Comparison of ENCODE assay signal across 9 mouse cellular contexts in the genomic region with DNA sequence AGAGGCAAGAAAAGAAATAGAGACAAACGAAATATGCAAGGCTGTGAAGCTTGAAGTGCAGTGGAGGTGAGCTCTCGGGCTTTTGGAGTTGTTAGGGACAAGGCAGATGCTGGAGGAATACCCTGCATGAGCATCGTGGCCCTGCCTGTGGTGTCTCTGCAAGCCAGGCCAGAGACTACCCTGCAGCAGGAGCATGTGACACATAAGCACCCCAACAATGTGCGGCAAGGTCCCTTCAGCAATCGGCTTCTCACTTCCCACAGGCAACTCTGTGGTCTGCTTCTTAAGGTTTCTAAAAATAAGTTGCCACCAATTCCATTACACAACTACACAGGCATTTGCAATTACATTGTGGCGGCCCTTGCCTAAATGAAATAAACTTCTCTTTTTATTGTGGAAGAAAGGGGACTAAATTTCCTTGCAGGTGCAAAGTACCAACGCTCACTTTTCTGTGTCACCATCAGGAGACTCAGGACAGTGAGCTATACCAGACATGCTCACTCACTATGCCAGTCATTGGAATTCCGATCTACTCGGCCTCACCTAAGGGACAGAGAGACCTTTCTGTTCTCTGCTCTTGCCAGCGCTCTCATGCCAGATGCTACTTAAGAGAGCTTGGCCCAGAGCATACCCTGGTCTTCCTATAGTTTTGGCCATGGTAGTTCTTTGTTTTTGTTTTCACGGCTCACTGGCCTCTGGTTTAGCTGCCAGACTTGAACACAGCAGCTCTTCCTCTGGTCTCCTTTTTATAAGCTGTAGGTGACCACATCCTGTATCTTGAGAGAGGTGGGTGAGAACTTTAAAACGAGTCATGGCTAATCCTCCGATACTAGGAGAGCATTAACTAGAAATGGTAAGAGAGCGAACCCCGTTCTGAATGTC. TPM values are rescaled to one million over a fixed set of nuclear protein-coding genes. Genes with fewer than 3 reads are reported as not detected.
DNase-seq lines count a peak whose midpoint lies in the region; ATAC-seq lines count a peak whose summit lies in the region.
"Had no signal": no experiment of that assay in that cellular context is flagged by ENCODE, and none has a peak within 500 bp of the region (broad histone marks: within the 10 kb centered on the region; RNA-seq: fewer than 3 reads in every experiment).

No protein-coding gene starts in this region.

- ATAC-seq in hematopoietic stem cell, adult 5-6 weeks (replicated peaks in 1 of 2; ENCODE audit: insufficient read depth in 1 of 2, low FRiP score in 2 of 2, low TSS enrichment in 1 of 2, low read depth in 1 of 2, poor library complexity in 2 of 2, severe bottlenecking in 2 of 2) = peak; percentile 80 to 86
- ATAC-seq in neutrophil, adult 5-6 weeks (ENCODE audit: extremely low read depth, insufficient number of reproducible peaks, low FRiP score, poor library complexity, severe bottlenecking) = peak; percentile 63

- DNase-seq in layer of hippocampus, adult 9-11 months = peak; percentile 12
- no peak for DNase-seq in layer of hippocampus, postnatal 36 days
- DNase-seq in brain, adult 2 months (ENCODE audit: low read depth, low spot score) = peak; percentile 57
- DNase-seq in adrenal gland, postnatal 14 days = no peak
- no peak for DNase-seq in adrenal gland, adult (ENCODE audit: inconsistent age in 2 of 2, low spot score in 1 of 2)
- no peak for DNase-seq in adrenal gland, postnatal 25 days
- DNase-seq: right cerebral cortex, postnatal 25 days had no signal

RNA-seq across cellular contexts. Expression of a gene that starts 28.7 kb away (rescaled TPM):
- 10 to 100 TPM; 68.7 to 78.5 TPM for total RNA-seq in layer of hippocampus, postnatal 36 days (2021)
- total RNA-seq in hematopoietic stem cell, adult 5-6 weeks (2017) = 12.4 and 13.7 TPM in 2 replicates
- total RNA-seq in neutrophil, adult 5-6 weeks (2017) = 23.1 and 30.5 TPM in 2 replicates
- 23.8 and 27.6 TPM in 2 replicates for total RNA-seq in adrenal gland, postnatal 14 days (2021)
- 31.2 and 31.4 TPM in 2 replicates for total RNA-seq in adrenal gland, postnatal 25 days (2021)

RNA-seq across cellular contexts. Expression of a gene that starts 49.8 kb away (rescaled TPM):
- total RNA-seq in layer of hippocampus, postnatal 36 days (2021) = 10 to 100 TPM; 28.1 to 35.2 TPM
- total RNA-seq in hematopoietic stem cell, adult 5-6 weeks (2017) = 5.4 TPM in 2 replicates
- 41.4 and 44.2 TPM in 2 replicates for total RNA-seq in neutrophil, adult 5-6 weeks (2017)
- total RNA-seq in adrenal gland, postnatal 14 days (2021) = 27.9 and 33.1 TPM in 2 replicates
- 40.7 and 44.6 TPM in 2 replicates for total RNA-seq in adrenal gland, postnatal 25 days (2021)

Comparison
In these comparisons a context has a peak if more than half of its experiments do, and no peak if none do; other contexts are left out.
1. DNase-seq: peak in layer of hippocampus, adult 9-11 months (single experiment) and brain, adult 2 months (single experiment); none in layer of hippocampus, postnatal 36 days (0 of 2), adrenal gland, postnatal 14 days (single experiment), adrenal gland, adult (0 of 2) and adrenal gland, postnatal 25 days (single experiment).